Mouse (Mus musculus) hindbrain, embryonic 15.5 days (tissue): Measurements from ENCODE around the gene Rps27a. TPM values are rescaled to one million over a fixed set of nuclear protein-coding genes. Genes with fewer than 3 reads are reported as not detected.

Experiments used
- ATAC-seq: fragments of 200-750 bp; cut with Nextera tagmentation; 2 replicates; pipeline ENCODE4 v1.8.0; 2017; ENCODE audit warnings: low read depth, moderate number of reproducible peaks, moderate TSS enrichment; ENCODE audit not compliant: low FRiP score
- H3K27ac ChIP-seq: fragments of 300-500 bp; sonication (generic); replicated peaks from 2 replicates; pipeline ENCODE4 v1.5.1; 2015; ENCODE audit warnings: mild to moderate bottlenecking, inconsistent platforms
- H3K27me3 ChIP-seq: fragments of 300-500 bp; sonication (generic); 2 replicates; pipeline ENCODE4 v1.6.1; 2015; ENCODE audit warnings: control low read depth, inconsistent platforms
- H3K36me3 ChIP-seq: fragments of 300-500 bp; sonication (generic); 2 replicates; pipeline ENCODE4 v1.6.1; 2015; ENCODE audit warnings: control low read depth, inconsistent platforms
- H3K4me1 ChIP-seq: fragments of 300-500 bp; sonication (generic); replicated peaks from 2 replicates; pipeline ENCODE4 v1.6.1; 2015; ENCODE audit warnings: control low read depth, inconsistent platforms
- H3K4me2 ChIP-seq: fragments of 300-500 bp; sonication (generic); 2 replicates; pipeline ENCODE4 v1.6.1; 2015; ENCODE audit warnings: moderate library complexity, mild to moderate bottlenecking, inconsistent platforms
- H3K4me3 ChIP-seq: fragments of 300-500 bp; sonication (generic); 2 replicates; pipeline ENCODE4 v1.5.1; 2015; ENCODE audit warnings: mild to moderate bottlenecking, inconsistent platforms
- H3K9ac ChIP-seq: fragments of 300-500 bp; sonication (generic); 2 replicates; pipeline ENCODE4 v1.6.1; 2015; ENCODE audit warnings: inconsistent platforms
- H3K9me3 ChIP-seq: fragments of 300-500 bp; sonication (generic); 2 replicates; pipeline ENCODE4 v1.6.1; 2016; ENCODE audit warnings: control low read depth, inconsistent platforms
- WGBS: fragments of 180-500 bp; shearing (Covaris S2); methylation state at CpG from one replicate; pipeline ENCODE4 v1.1.7; 2015; 5-methylcytosine and 5-hydroxymethylcytosine counted together
- polyA plus RNA-seq: library from polyadenylated mRNA; unstranded; fragments of >200 nt; fragmentation: Nextera tagmentation; extraction: Ambion mirVana; gene quantifications from 2 replicates; pipeline ENCODE4 v1.2.1, GENCODE M21; 2015

Rps27a gene
- polyA plus RNA-seq, 1 experiment from 2014 or later = 526 TPM

- Histone ChIP-seq H3K4me1 (no peaks in the 10 kb centered on the region), H3K4me2 (no peak overlapping the region), H3K4me3 (no peak overlapping the region), H3K27ac (no peak overlapping the region), H3K9me3 (no peaks in the 10 kb centered on the region), H3K9ac (no peak overlapping the region), H3K27me3 (no peaks in the 10 kb centered on the region), H3K36me3 (peaks cover 41% of the 10 kb centered on the region)
- 93% methylated on average over 2 of the region's 2 CpGs for WGBS
- ATAC-seq = no peak
These were observed 42.8 kb downstream of the Rps27a start for GRCm38 (mm10) chr11:29504899-29505625.

- no peaks in the 10 kb centered on the region for H3K27me3 ChIP-seq
- WGBS = 94% methylated on average over 10 of the region's 10 CpGs
These were observed 43.7 kb downstream of the Rps27a start for GRCm38 (mm10) chr11:29503948-29504893.

GRCm38 (mm10) chr11:29496962-29497361 lies 50.9 kb downstream of the Rps27a start:
- no peaks in the 10 kb centered on the region for H3K9me3 ChIP-seq
- H3K36me3 ChIP-seq = peaks cover 41% of the 10 kb centered on the region
- 80% methylated on average over 3 of the region's 3 CpGs for WGBS
- no peak overlapping the region for H3K4me2 ChIP-seq
- no peak overlapping the region for H3K4me3 ChIP-seq
- ATAC-seq = no peak
- H3K27ac ChIP-seq = no peak overlapping the region
- H3K9ac ChIP-seq = no peak overlapping the region
- no peaks in the 10 kb centered on the region for H3K4me1 ChIP-seq
- no peaks in the 10 kb centered on the region for H3K27me3 ChIP-seq

More at GRCm38 (mm10) chr11:29503948-29504893, 43.7 kb downstream of the Rps27a start:
- no peak overlapping the region for H3K4me2 ChIP-seq
- no peak overlapping the region for H3K27ac ChIP-seq
- H3K9me3 ChIP-seq = no peaks in the 10 kb centered on the region
- H3K9ac ChIP-seq = no peak overlapping the region
- no peak overlapping the region for H3K4me3 ChIP-seq
- peaks cover 42% of the 10 kb centered on the region for H3K36me3 ChIP-seq
- no peaks in the 10 kb centered on the region for H3K4me1 ChIP-seq
- ATAC-seq = no peak

Other genes with a start within 250 kb of the Rps27a start
- 84.5 and 87.8 TPM in 2 replicates for gene Ccdc88a, start 174.5 kb downstream of the Rps27a start, polyA plus RNA-seq
- gene Prorsd1, start 33.1 kb downstream of the Rps27a start, polyA plus RNA-seq = 9.8 and 11.8 TPM in 2 replicates
- 41.8 and 44.8 TPM in 2 replicates for gene Mtif2, start 21.7 kb downstream of the Rps27a start, polyA plus RNA-seq
- gene Clhc1, start 159 bp downstream of the Rps27a start, polyA plus RNA-seq = 0.08 and 0.29 TPM in 2 replicates
- 136 TPM in 2 replicates for gene Rtn4, start 144.8 kb upstream of the Rps27a start, polyA plus RNA-seq